In the genomic region with DNA sequence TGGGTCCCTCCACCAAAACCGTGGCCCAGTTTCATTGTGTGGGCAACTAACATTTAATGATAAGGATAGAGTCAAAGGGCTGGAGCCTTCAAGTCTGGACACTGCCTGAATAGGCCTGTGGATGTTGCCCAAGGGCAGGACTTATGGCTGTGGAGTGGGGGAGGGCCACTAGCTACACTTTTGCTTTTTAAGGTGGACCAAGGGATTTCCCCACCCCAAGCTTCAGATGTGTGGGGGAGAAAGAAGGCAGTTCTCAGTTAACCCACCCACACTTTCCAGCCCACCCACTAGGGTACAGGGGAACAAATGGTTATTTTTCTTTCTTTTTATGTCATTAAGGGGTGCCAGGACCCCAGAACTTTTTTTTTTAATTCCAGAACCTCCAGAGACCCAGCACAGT, we compare ENCODE assay signal across 7 mouse cellular contexts. TPM values are rescaled to one million over a fixed set of nuclear protein-coding genes. Genes with fewer than 3 reads are reported as not detected.
DNase-seq lines count a peak whose midpoint lies in the region; ATAC-seq lines count a peak whose summit lies in the region.

No protein-coding gene starts in this region.

- H3K9me3 ChIP-seq in lung, embryonic 15.5 days, result no peaks in the 10 kb centered on the region
- H3K9me3 ChIP-seq in embryonic facial prominence, embryonic 14.5 days (ENCODE audit: control insufficient read depth, low read length), result no peaks in the 10 kb centered on the region
- H3K9me3 ChIP-seq in intestine, embryonic 16.5 days (ENCODE audit: control insufficient read depth, low read length), result no peaks in the 10 kb centered on the region

- ATAC-seq in lung, embryonic 15.5 days (ENCODE audit: borderline replicate concordance, extremely low read depth, low FRiP score, low TSS enrichment), result no peak
- ATAC-seq in embryonic facial prominence, embryonic 14.5 days (ENCODE audit: low read depth), result no peak
- ATAC-seq in intestine, embryonic 16.5 days, result no peak

- no peaks in the 10 kb centered on the region for H3K27me3 ChIP-seq in lung, embryonic 15.5 days
- no peaks in the 10 kb centered on the region for H3K27me3 ChIP-seq in embryonic facial prominence, embryonic 14.5 days (replicated peaks; ENCODE audit: control insufficient read depth, insufficient read depth, low read length)
- H3K27me3 ChIP-seq in intestine, embryonic 16.5 days (replicated peaks; ENCODE audit: control insufficient read depth, insufficient read depth, low read length), result no peaks in the 10 kb centered on the region
- no peaks in the 10 kb centered on the region for H3K27me3 ChIP-seq in splenic B cell, adult 2 months (ENCODE audit: control insufficient read depth, insufficient read depth, low read length, poor library complexity, severe bottlenecking)

- no peaks in the 10 kb centered on the region for H3K36me3 ChIP-seq in lung, embryonic 15.5 days
- no peaks in the 10 kb centered on the region for H3K36me3 ChIP-seq in embryonic facial prominence, embryonic 14.5 days (ENCODE audit: control insufficient read depth, insufficient read depth, low read length)
- no peaks in the 10 kb centered on the region for H3K36me3 ChIP-seq in intestine, embryonic 16.5 days (ENCODE audit: control insufficient read depth, insufficient read depth, low read length)
- H3K36me3 ChIP-seq in splenic B cell, adult 2 months (ENCODE audit: control insufficient read depth, insufficient read depth, low read length, poor library complexity, severe bottlenecking), result no peaks in the 10 kb centered on the region

- H3K27ac ChIP-seq in lung, embryonic 15.5 days, result peak overlapping the region; percentile 56
- H3K27ac ChIP-seq in embryonic facial prominence, embryonic 14.5 days (replicated peaks; ENCODE audit: low read depth, low read length), result no peak overlapping the region
- H3K27ac ChIP-seq in intestine, embryonic 16.5 days (ENCODE audit: low read length), result peak overlapping the region; percentile 80; the same call in 1 of the 2 replicates

- peak overlapping the region; percentile 45 for H3K9ac ChIP-seq in lung, embryonic 15.5 days
- H3K9ac ChIP-seq in embryonic facial prominence, embryonic 14.5 days (ENCODE audit: low read depth, low read length), result peak overlapping the region; percentile 65
- H3K9ac ChIP-seq in intestine, embryonic 16.5 days (ENCODE audit: low read depth, low read length), result peak overlapping the region; percentile 76

- H3K4me2 ChIP-seq in lung, embryonic 15.5 days, result peak overlapping the region; percentile 83
- peak overlapping the region; percentile 68 for H3K4me2 ChIP-seq in embryonic facial prominence, embryonic 14.5 days (ENCODE audit: low read depth, low read length)
- peak overlapping the region; percentile 77 for H3K4me2 ChIP-seq in intestine, embryonic 16.5 days (ENCODE audit: low read depth, low read length)

- peaks cover 12% of the 10 kb centered on the region for H3K4me1 ChIP-seq in lung, embryonic 15.5 days
- no peaks in the 10 kb centered on the region; the same call in 1 of the 2 replicates for H3K4me1 ChIP-seq in embryonic facial prominence, embryonic 14.5 days (ENCODE audit: control insufficient read depth, insufficient read depth, low read length)
- H3K4me1 ChIP-seq in intestine, embryonic 16.5 days (ENCODE audit: control insufficient read depth, insufficient read depth, low read length), result peaks cover 11% of the 10 kb centered on the region; the same call in 1 of the 2 replicates

- WGBS in lung, embryonic 15.5 days, result 70% methylated on average over 1 of the region's 1 CpGs
- 70% methylated on average over 1 of the region's 1 CpGs for WGBS in embryonic facial prominence, embryonic 14.5 days
- 73% methylated on average over 1 of the region's 1 CpGs for WGBS in intestine, embryonic 16.5 days

- DNase-seq in lung, adult 18-20 months, result no peak
- DNase-seq in embryonic facial prominence, embryonic 14.5 days (ENCODE audit: low spot score), result no peak
- DNase-seq in splenic B cell, adult 2 months (ENCODE audit: low read depth, low spot score), result peak; percentile 64
- DNase-seq in urinary bladder, postnatal 10 days (ENCODE audit: low spot score), result no peak
- DNase-seq in frontal cortex, adult 2 months (ENCODE audit: extremely low spot score in 1 of 2, low spot score in 1 of 2), result no peak

- peak overlapping the region; percentile 48 for H3K4me3 ChIP-seq in lung, embryonic 15.5 days
- peak overlapping the region; percentile 45 for H3K4me3 ChIP-seq in embryonic facial prominence, embryonic 14.5 days (ENCODE audit: low read depth, low read length)
- H3K4me3 ChIP-seq in intestine, embryonic 16.5 days (ENCODE audit: low read length), result peak overlapping the region; percentile 53

RNA-seq across cellular contexts. Expression of a gene that starts 6.0 kb away (rescaled TPM):
- 3.2 and 4.2 TPM in 2 replicates for polyA plus RNA-seq in lung, embryonic 15.5 days (2015; fragmentation: Nextera tagmentation; extraction: Ambion mirVana)
- 6.4 and 6.9 TPM in 2 replicates for polyA plus RNA-seq in embryonic facial prominence, embryonic 14.5 days (2014; fragmentation: Nextera tagmentation; extraction: Ambion mirVana)
- polyA plus RNA-seq in intestine, embryonic 16.5 days (2015; fragmentation: Nextera tagmentation; extraction: Ambion mirVana), result 2.3 and 2.4 TPM in 2 replicates
- polyA plus RNA-seq in frontal cortex, adult 2 months (2012; rRNA removed), result 0.84 and 1.4 TPM in 2 replicates

RNA-seq across cellular contexts. Expression of a gene that starts 10.9 kb away (rescaled TPM):
- 8.3 and 24.9 TPM in 2 replicates for polyA plus RNA-seq in lung, embryonic 15.5 days (2015; fragmentation: Nextera tagmentation; extraction: Ambion mirVana)
- 4.7 and 6.4 TPM in 2 replicates for polyA plus RNA-seq in embryonic facial prominence, embryonic 14.5 days (2014; fragmentation: Nextera tagmentation; extraction: Ambion mirVana)
- 6.1 and 7.9 TPM in 2 replicates for polyA plus RNA-seq in intestine, embryonic 16.5 days (2015; fragmentation: Nextera tagmentation; extraction: Ambion mirVana)
- polyA plus RNA-seq in frontal cortex, adult 2 months (2012; rRNA removed), result 3.4 and 3.9 TPM in 2 replicates

RNA-seq across cellular contexts. Expression of a gene that starts 16.1 kb away (rescaled TPM):
- 259 and 262 TPM in 2 replicates for polyA plus RNA-seq in lung, embryonic 15.5 days (2015; fragmentation: Nextera tagmentation; extraction: Ambion mirVana)
- polyA plus RNA-seq in embryonic facial prominence, embryonic 14.5 days (2014; fragmentation: Nextera tagmentation; extraction: Ambion mirVana), result 288 and 308 TPM in 2 replicates
- polyA plus RNA-seq in intestine, embryonic 16.5 days (2015; fragmentation: Nextera tagmentation; extraction: Ambion mirVana), result 255 and 274 TPM in 2 replicates
- 215 and 219 TPM in 2 replicates for polyA plus RNA-seq in frontal cortex, adult 2 months (2012; rRNA removed)

RNA-seq across cellular contexts. Expression of a gene that starts 16.1 kb away (rescaled TPM):
- 187 and 191 TPM in 2 replicates for polyA plus RNA-seq in lung, embryonic 15.5 days (2015; fragmentation: Nextera tagmentation; extraction: Ambion mirVana)
- polyA plus RNA-seq in embryonic facial prominence, embryonic 14.5 days (2014; fragmentation: Nextera tagmentation; extraction: Ambion mirVana), result 166 and 174 TPM in 2 replicates
- polyA plus RNA-seq in intestine, embryonic 16.5 days (2015; fragmentation: Nextera tagmentation; extraction: Ambion mirVana), result 180 and 186 TPM in 2 replicates
- polyA plus RNA-seq in frontal cortex, adult 2 months (2012; rRNA removed), result 139 and 143 TPM in 2 replicates

RNA-seq across cellular contexts. Expression of a gene that starts 29.7 kb away (rescaled TPM):
- 1.5 and 2.1 TPM in 2 replicates for polyA plus RNA-seq in lung, embryonic 15.5 days (2015; fragmentation: Nextera tagmentation; extraction: Ambion mirVana)
- 1.7 and 2.4 TPM in 2 replicates for polyA plus RNA-seq in embryonic facial prominence, embryonic 14.5 days (2014; fragmentation: Nextera tagmentation; extraction: Ambion mirVana)
- polyA plus RNA-seq in intestine, embryonic 16.5 days (2015; fragmentation: Nextera tagmentation; extraction: Ambion mirVana), result 1.6 and 1.7 TPM in 2 replicates
- 11.6 and 13.7 TPM in 2 replicates for polyA plus RNA-seq in frontal cortex, adult 2 months (2012; rRNA removed)
